Mouse (Mus musculus) kidney, postnatal 0 days (tissue): ENCODE measurements around the gene Pafah2. TPM values are rescaled to one million over a fixed set of nuclear protein-coding genes. Genes with fewer than 3 reads are reported as not detected.

Source experiments
- ATAC-seq: fragments of 200-750 bp; cut with Nextera tagmentation; replicated peaks from 2 replicates; pipeline ENCODE4 v1.8.0; 2017; ENCODE audit warnings: low read depth, moderate number of reproducible peaks, moderate TSS enrichment, moderate library complexity; ENCODE audit not compliant: low FRiP score
- DNase-seq: peaks from one replicate; pipeline ENCODE4 v3.0.0-alpha.2; 2016; ENCODE audit warnings: low spot score
- H3K27ac ChIP-seq: fragments of 300-500 bp; sonication (generic); 2 replicates; pipeline ENCODE4 v1.5.1; 2014; ENCODE audit warnings: mild to moderate bottlenecking
- H3K27me3 ChIP-seq: fragments of 300-500 bp; sonication (generic); 2 replicates; pipeline ENCODE4 v1.6.1; 2014; ENCODE audit warnings: low read length, mixed read lengths; ENCODE audit not compliant: insufficient read depth
- H3K36me3 ChIP-seq: fragments of 300-500 bp; sonication (generic); 2 replicates; pipeline ENCODE4 v1.6.1; 2014; ENCODE audit warnings: low read length, mixed read lengths; ENCODE audit not compliant: insufficient read depth
- H3K4me1 ChIP-seq: fragments of 300-500 bp; sonication (generic); replicated peaks from 2 replicates; pipeline ENCODE4 v1.6.1; 2014; ENCODE audit warnings: antibody characterized with exemption, low read length, mixed read lengths; ENCODE audit not compliant: insufficient read depth
- H3K4me2 ChIP-seq: fragments of 300-500 bp; sonication (generic); 2 replicates; pipeline ENCODE4 v1.6.1; 2014; ENCODE audit warnings: mild to moderate bottlenecking, low read length, moderate library complexity, mixed read lengths
- H3K4me3 ChIP-seq: fragments of 300-500 bp; sonication (generic); replicated peaks from 2 replicates; pipeline ENCODE4 v1.5.1; 2014; ENCODE audit warnings: low read depth, low read length
- H3K9ac ChIP-seq: fragments of 300-500 bp; sonication (generic); 2 replicates; pipeline ENCODE4 v1.6.1; 2014; ENCODE audit warnings: low read depth, low read length
- H3K9me3 ChIP-seq: fragments of 300-500 bp; sonication (generic); replicated peaks from 2 replicates; pipeline ENCODE4 v1.6.1; 2016; ENCODE audit warnings: low read length, inconsistent platforms, mixed read lengths
- CTCF ChIP-seq: IDR thresholded peaks from 2 replicates; pipeline ENCODE4 v1.5.1; 2016; ENCODE audit warnings: antibody characterized with exemption, low read depth, mild to moderate bottlenecking, moderate library complexity
- WGBS: fragments of 180-500 bp; shearing (Covaris S2); extraction: QIAGEN DNeasy Blood & Tissue Kit; methylation state at CpG from one replicate; pipeline ENCODE4 v1.1.7; 2014; 5-methylcytosine and 5-hydroxymethylcytosine counted together
- polyA plus RNA-seq: library from polyadenylated mRNA; unstranded; fragments of >200 nt; fragmentation: Nextera tagmentation; extraction: Ambion mirVana; gene quantifications from 2 replicates; pipeline ENCODE4 v1.2.1, GENCODE M21; 2015

Gene Pafah2
- polyA plus RNA-seq, 1 experiment from 2014 or later, result 22.7 TPM

DNA sequence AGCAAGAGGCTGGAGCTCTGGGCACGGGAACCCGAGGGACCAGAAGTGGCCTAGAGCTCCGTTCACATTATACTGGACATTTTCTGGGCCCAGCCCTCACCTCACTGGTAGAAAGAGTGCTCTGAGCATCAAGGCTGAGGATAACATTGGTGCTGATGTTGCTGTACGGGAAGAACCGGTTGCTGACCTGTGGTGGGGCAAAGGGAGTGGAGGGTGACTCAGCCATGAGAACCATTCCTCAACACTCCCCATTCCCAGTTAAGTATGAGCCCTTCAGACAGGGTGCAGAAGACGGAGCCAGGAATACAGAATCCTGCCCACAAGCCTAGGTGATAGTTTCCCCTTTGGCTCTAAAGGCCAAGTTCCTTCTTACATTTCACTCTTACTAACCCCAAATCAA, 36.5 kb upstream of the Pafah2 start:
- no peak overlapping the region for H3K9ac ChIP-seq
- peaks cover 17% of the 10 kb centered on the region for H3K4me1 ChIP-seq
- DNase-seq (no peak), ATAC-seq (no peak)
- H3K27me3 ChIP-seq, result 0 out of 2 replicates have a peak, but pooled peaks cover 2% of the 10 kb centered on the region
- TF ChIP-seq CTCF, result no peak
- H3K27ac ChIP-seq, result no peak overlapping the region
- WGBS, result 88% methylated on average over 6 of the region's 6 CpGs
- no peaks in the 10 kb centered on the region for H3K36me3 ChIP-seq
- no peak overlapping the region for H3K4me3 ChIP-seq
- H3K4me2 ChIP-seq, result no peak overlapping the region
- H3K9me3 ChIP-seq, result no peaks in the 10 kb centered on the region

DNA sequence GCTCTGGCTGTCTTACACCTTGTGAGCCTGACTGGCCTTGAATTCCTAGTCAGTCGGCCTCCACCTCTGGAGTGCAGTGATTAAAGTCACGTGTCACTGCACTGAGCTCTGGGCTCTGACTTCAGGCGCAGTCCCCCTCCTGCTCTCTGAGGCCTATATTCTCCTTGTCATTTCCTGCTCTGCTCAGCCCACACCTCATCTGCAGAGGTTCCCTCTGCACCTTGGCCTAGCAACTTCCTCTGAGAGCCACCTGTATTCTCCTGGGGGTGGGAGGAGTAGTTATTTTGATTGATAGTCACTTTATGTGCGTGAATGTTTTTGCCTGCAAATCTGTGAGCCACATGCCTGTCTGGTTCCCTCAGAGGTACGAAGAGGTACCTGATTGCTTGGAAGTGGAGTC, 34.9 kb upstream of the Pafah2 start:
- Histone ChIP-seq H3K27me3 (0 out of 2 replicates have a peak, but pooled peaks cover 3% of the 10 kb centered on the region), H3K9me3 (no peaks in the 10 kb centered on the region), H3K9ac (no peak overlapping the region), H3K4me2 (no peak overlapping the region), H3K27ac (no peak overlapping the region), H3K36me3 (no peaks in the 10 kb centered on the region), H3K4me3 (no peak overlapping the region), H3K4me1 (peaks cover 8% of the 10 kb centered on the region; the same call in 1 of the 2 replicates)
- 12% methylated on average over 5 of the region's 5 CpGs for WGBS
- DNase-seq, result peak; percentile 44
- no peak for ATAC-seq
- no peak for TF ChIP-seq CTCF

DNA sequence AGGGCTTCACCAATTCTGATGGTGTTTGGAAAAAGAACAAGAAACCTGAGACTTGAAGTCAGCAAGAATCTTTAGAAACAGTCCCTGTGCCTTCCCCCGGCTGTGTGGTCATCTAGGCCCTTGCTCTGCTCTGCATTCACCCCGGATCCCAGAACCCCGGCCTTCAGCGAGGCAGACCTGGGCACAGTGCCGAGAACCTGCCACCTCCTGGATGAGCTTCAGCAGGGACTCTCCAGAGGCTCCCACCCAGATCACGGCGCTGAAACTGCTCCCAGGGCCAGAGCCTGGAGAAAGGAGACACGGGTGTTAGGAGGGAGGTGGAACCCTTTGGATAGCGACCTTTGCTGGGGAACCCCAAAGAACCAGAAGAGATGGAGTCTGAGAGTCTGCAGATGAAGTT, 34.0 kb upstream of the Pafah2 start:
- no peaks in the 10 kb centered on the region for H3K9me3 ChIP-seq
- no peak overlapping the region for H3K4me2 ChIP-seq
- H3K27me3 ChIP-seq, result 0 out of 2 replicates have a peak, but pooled peaks cover 3% of the 10 kb centered on the region
- no peak for TF ChIP-seq CTCF
- no peak overlapping the region for H3K27ac ChIP-seq
- H3K36me3 ChIP-seq, result no peaks in the 10 kb centered on the region
- ATAC-seq (no peak), DNase-seq (no peak)
- no peak overlapping the region for H3K4me3 ChIP-seq
- H3K9ac ChIP-seq, result no peak overlapping the region
- H3K4me1 ChIP-seq, result 0 out of 2 replicates have a peak, but pooled peaks cover 3% of the 10 kb centered on the region
- WGBS, result 66% methylated on average over 9 of the region's 9 CpGs

DNA sequence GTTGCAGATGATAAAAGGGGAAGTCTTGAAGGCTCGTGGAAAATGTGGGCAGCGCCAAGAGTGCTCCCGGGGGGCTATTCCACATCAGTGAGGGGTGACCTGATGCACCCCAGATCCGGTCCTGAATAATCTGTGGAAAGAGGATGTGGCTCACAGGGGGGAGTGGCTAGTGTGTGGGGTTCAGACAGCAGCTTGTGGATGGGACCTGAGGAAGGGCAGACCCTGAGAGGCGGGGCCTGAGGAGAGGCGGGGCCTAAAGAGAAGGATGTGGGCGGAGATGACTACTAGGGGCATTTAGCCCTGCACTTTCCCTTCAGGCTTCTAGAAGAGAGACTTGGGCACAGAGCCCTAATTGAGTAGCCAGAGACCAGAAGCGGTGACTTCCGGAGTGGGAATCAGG, 33.5 kb upstream of the Pafah2 start:
- ATAC-seq (no peak), DNase-seq (peak; percentile 52)
- Histone ChIP-seq H3K9ac (no peak overlapping the region), H3K4me1 (0 out of 2 replicates have a peak, but pooled peaks cover 3% of the 10 kb centered on the region), H3K36me3 (no peaks in the 10 kb centered on the region), H3K9me3 (no peaks in the 10 kb centered on the region), H3K27me3 (0 out of 2 replicates have a peak, but pooled peaks cover 3% of the 10 kb centered on the region), H3K27ac (no peak overlapping the region), H3K4me3 (no peak overlapping the region), H3K4me2 (no peak overlapping the region)
- 26% methylated on average over 9 of the region's 9 CpGs for WGBS
- TF ChIP-seq CTCF, result no peak

DNA sequence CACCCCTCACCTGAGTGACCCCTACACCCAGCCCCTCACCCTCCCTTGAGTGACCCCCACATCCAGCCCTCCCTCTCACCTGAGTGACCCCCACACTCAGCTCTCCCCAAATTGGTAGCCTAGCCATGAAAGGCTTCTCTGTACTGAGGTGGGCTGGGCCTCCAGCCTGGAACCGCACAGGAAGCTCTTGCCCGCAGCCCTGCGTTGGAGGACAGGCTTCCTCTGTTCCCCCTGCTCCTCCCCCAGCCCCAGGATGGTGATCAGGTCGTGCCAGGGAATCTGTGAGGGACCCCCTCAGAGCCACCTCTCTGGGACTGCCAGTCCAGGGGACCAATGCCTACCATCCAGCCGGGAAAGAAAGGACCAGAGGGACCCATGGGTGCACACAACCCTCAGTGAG, 30.8 kb upstream of the Pafah2 start:
- Histone ChIP-seq H3K27me3 (0 out of 2 replicates have a peak, but pooled peaks cover 3% of the 10 kb centered on the region), H3K9ac (no peak overlapping the region), H3K9me3 (no peaks in the 10 kb centered on the region), H3K4me2 (no peak overlapping the region), H3K4me1 (0 out of 2 replicates have a peak, but pooled peaks cover 3% of the 10 kb centered on the region), H3K4me3 (no peak overlapping the region), H3K36me3 (no peaks in the 10 kb centered on the region), H3K27ac (no peak overlapping the region)
- ATAC-seq (no peak), DNase-seq (no peak)
- 23% methylated on average over 5 of the region's 5 CpGs for WGBS
- TF ChIP-seq CTCF, result no peak

DNA sequence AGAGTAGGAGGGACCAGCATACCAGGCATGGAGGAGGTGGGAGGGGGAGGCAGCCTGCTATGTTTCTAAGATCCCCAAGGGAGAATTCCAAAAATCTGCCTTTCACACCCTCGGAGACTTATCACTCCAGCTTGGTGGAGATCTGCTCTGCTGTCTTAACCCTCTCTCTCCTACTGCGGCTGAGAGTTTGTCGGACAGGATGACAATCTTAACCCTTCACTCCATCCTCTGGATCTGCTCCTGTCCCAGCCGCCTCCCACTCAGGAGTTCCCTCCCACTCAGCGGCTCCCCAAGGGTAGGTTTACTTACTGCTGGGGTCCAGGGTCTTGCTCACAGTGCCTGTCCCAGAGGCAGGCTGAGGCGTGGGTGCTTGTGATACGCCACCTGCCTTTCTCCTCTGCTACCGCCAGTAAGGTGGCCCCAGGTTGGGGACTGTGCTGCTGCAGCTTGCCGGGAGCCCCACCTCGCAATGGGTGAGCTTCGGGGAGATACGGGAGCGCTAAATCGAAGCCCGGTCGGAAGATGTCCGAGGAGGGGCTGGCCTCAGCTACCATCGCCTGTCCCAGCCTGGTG, 25.4 kb upstream of the Pafah2 start:
- Histone ChIP-seq H3K27ac (no peak overlapping the region), H3K27me3 (peaks cover 14% of the 10 kb centered on the region; the same call in 1 of the 2 replicates), H3K36me3 (no peaks in the 10 kb centered on the region), H3K9me3 (no peaks in the 10 kb centered on the region), H3K4me3 (peak overlapping the region; percentile 39), H3K9ac (peak overlapping the region; percentile 40; the same call in 1 of the 2 replicates), H3K4me2 (peak overlapping the region; percentile 89), H3K4me1 (peaks cover 16% of the 10 kb centered on the region)
- under 1% methylated on average over 18 of the region's 18 CpGs for WGBS
- ATAC-seq, result no peak
- TF ChIP-seq CTCF, result peak; percentile 15; the same call in 1 of the 2 replicates
- peak; percentile 61 for DNase-seq
